Mouse (Mus musculus) cerebellum, adult 2 months (tissue): Measurements from ENCODE around the gene Arrdc5. TPM values are rescaled to one million over a fixed set of nuclear protein-coding genes. Genes with fewer than 3 reads are reported as not detected.

Source experiments
- DNase-seq, 2 experiments: peaks; one replicate each; pipeline ENCODE4 v3.0.0; 2021
- H3K27ac ChIP-seq: fragments of 200-500 bp; 2 replicates; pipeline ENCODE4 v1.5.1; 2012; ENCODE audit warnings: low read length, control low read depth, inconsistent platforms; ENCODE audit not compliant: insufficient read depth
- H3K27me3 ChIP-seq: fragments of 200-500 bp; 2 replicates; pipeline ENCODE4 v1.6.1; 2012; ENCODE audit warnings: inconsistent platforms, mild to moderate bottlenecking, low read length, moderate library complexity; ENCODE audit not compliant: control insufficient read depth, insufficient read depth
- H3K4me1 ChIP-seq: fragments of 200-500 bp; 2 replicates; pipeline ENCODE4 v1.6.1; 2011; ENCODE audit warnings: low read length; ENCODE audit not compliant: control insufficient read depth, insufficient read depth
- H3K4me3 ChIP-seq: fragments of 200-500 bp; replicated peaks from 2 replicates; pipeline ENCODE3; 2011; ENCODE audit warnings: mild to moderate bottlenecking, low read depth, low read length, control low read depth; ENCODE audit not compliant: insufficient read depth
- CTCF ChIP-seq: fragments of 200-500 bp; IDR thresholded peaks from 2 replicates; pipeline ENCODE4 v1.5.1; 2011; ENCODE audit warnings: low read depth, mild to moderate bottlenecking, control low read depth, low read length, moderate library complexity, borderline replicate concordance; ENCODE audit not compliant: insufficient read depth
- POLR2A ChIP-seq: fragments of 200-500 bp; IDR thresholded peaks from 2 replicates; pipeline ENCODE4 v1.6.1; 2011; ENCODE audit warnings: low read length, control low read depth, borderline replicate concordance; ENCODE audit not compliant: insufficient read depth
- WGBS: fragments of 180-500 bp; shearing (Covaris S2); methylation state at CpG from one replicate; pipeline ENCODE4 v1.1.7; 2018; 5-methylcytosine and 5-hydroxymethylcytosine counted together
- polyA plus RNA-seq: library from polyadenylated mRNA; depleted of rRNA; stranded (reverse); fragments of >200 nt; gene quantifications from 2 replicates; pipeline ENCODE4 v1.2.3, GENCODE M21; 2012

Gene Arrdc5
- polyA plus RNA-seq, 1 experiment = not detected

- Histone ChIP-seq H3K27ac (no peak overlapping the region), H3K4me1 (no peaks in the 10 kb centered on the region), H3K27me3 (no peaks in the 10 kb centered on the region), H3K4me3 (no peak overlapping the region)
- WGBS = 76% methylated on average over 15 of the region's 15 CpGs
- DNase-seq = no peak
- TF ChIP-seq POLR2A (no peak), CTCF (no peak)
These were observed 9.3 kb upstream of the Arrdc5 start for GRCm38 (mm10) chr17:56309191-56309945.

DNA sequence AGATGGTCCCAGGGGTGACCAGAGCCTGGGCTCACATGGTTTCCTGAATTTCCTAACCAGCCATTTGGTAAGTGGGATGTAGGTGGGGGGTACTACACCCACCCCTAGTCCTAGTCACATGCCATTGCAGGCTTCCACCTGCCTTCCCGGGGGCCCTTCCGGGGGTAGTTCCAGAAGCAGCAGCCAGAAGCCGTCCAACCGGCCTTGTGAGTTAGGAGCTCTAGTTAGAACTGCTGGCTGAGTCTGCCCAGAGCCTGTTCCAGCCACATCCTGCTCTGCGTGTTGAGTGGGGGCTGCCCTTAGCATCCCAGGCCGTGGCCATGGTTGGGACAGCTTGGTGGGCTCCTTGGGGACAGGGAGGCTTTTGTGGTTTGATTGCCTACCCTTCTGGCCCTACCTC, 8.0 kb upstream of the Arrdc5 start:
- no peak for DNase-seq
- 68% methylated on average over 6 of the region's 6 CpGs for WGBS
- Histone ChIP-seq H3K4me3 (no peak overlapping the region), H3K27me3 (no peaks in the 10 kb centered on the region), H3K4me1 (no peaks in the 10 kb centered on the region), H3K27ac (no peak overlapping the region)
- TF ChIP-seq CTCF (no peak), POLR2A (no peak)

- no peak overlapping the region for H3K4me3 ChIP-seq
- WGBS = 47% methylated on average over 8 of the region's 8 CpGs
- H3K27ac ChIP-seq = no peak overlapping the region
- no peaks in the 10 kb centered on the region for H3K27me3 ChIP-seq
- no peaks in the 10 kb centered on the region for H3K4me1 ChIP-seq
- TF ChIP-seq CTCF (peak; percentile 31; the same call in 1 of the 2 replicates), POLR2A (no peak)
- no peak for DNase-seq
These were observed 5.7 kb upstream of the Arrdc5 start for GRCm38 (mm10) chr17:56305826-56306225.

DNA sequence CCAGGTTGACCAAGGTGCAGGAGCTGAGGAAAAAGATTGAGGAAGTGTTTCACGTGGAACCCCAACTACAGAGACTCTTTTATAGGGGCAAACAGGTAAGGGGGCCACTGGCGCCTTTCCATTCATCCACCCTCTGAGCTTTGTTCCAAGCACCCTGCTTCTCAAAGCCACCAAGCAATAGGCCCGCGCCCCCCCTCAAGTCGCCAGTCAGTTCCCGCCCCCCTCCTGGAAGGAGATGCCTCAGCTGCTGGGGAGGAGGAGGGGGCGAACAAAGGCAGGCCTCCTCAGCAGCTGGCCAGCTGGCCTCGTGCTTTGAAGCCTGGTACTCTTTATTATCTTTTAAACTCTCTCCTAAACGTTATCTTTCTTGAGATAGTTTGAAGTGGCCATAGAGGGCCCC, 5.1 kb upstream of the Arrdc5 start:
- H3K4me3 ChIP-seq = no peak overlapping the region
- 33% methylated on average over 9 of the region's 9 CpGs for WGBS
- TF ChIP-seq POLR2A = no peak
- no peak for TF ChIP-seq CTCF

GRCm38 (mm10) chr17:56304718-56305117, 4.6 kb upstream of the Arrdc5 start:
- 8% methylated on average over 11 of the region's 11 CpGs for WGBS
- no peaks in the 10 kb centered on the region for H3K4me1 ChIP-seq
- no peaks in the 10 kb centered on the region for H3K27me3 ChIP-seq
- no peak for DNase-seq
- TF ChIP-seq CTCF (no peak), POLR2A (no peak)
- no peak overlapping the region for H3K4me3 ChIP-seq
- H3K27ac ChIP-seq = no peak overlapping the region

More for the DNA sequence above, 5.1 kb upstream of the Arrdc5 start:
- H3K27ac ChIP-seq = no peak overlapping the region
- H3K27me3 ChIP-seq = no peaks in the 10 kb centered on the region
- DNase-seq = no peak
- H3K4me1 ChIP-seq = no peaks in the 10 kb centered on the region

- peak; percentile 90 to 91 for DNase-seq
- TF ChIP-seq POLR2A = no peak
- TF ChIP-seq CTCF = no peak
- H3K27ac ChIP-seq = no peak overlapping the region
- H3K27me3 ChIP-seq = no peaks in the 10 kb centered on the region
- WGBS = under 1% methylated on average over 68 of the region's 68 CpGs
- no peaks in the 10 kb centered on the region for H3K4me1 ChIP-seq
- peak overlapping the region; percentile 65 for H3K4me3 ChIP-seq
These were observed 3.9 kb upstream of the Arrdc5 start for GRCm38 (mm10) chr17:56303847-56304586.

DNA sequence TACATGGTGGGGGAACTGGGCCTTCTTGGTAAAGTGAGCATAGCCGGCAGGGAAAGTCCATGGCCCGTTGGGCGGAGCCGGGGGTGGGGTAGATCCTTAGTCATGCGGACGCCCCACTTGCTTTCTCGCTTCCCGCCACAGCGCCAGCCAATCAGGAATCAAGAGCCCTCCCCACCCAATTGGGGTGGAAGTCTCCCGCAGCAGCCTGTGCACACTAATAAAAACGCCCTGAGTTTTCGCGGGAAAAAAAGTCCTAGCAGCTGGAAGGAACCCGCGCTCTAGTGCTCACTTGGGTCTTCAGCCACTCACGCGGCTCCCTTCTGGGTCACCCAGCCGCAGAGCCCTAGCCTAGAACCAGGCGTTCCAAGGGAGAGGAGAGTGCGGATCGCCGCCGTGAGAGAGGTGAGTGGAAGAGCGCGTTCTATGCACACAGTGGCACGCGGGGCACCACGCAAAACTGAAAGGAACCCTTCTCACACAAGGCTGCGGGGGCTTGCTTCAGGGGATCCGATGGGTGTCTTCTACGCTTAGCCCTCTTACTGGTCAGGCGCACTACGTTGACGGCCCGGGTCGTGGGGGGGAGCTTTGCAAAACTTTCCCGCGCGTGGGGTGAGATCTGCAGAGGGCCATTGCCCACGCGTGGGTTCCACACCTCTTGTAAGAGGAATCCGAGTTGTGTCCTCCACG, 3.2 kb upstream of the Arrdc5 start, which contains the start of gene Uhrf1:
Gene Uhrf1, plus strand, starts transcription at position 162 of the 687 bp plus-strand sequence.
- no peak for TF ChIP-seq CTCF
- TF ChIP-seq POLR2A = no peak
- no peaks in the 10 kb centered on the region for H3K27me3 ChIP-seq
- peak within 1 kb of the TSS; percentile 65 for H3K4me3 ChIP-seq
- no peak for DNase-seq
- no peak within 1 kb of the TSS for H3K27ac ChIP-seq
- no peaks in the 10 kb centered on the region for H3K4me1 ChIP-seq
- under 1% methylated on average over 43 of the region's 43 CpGs for WGBS
